Mouse (Mus musculus) spleen, adult 18-20 months (tissue): ENCODE data around the gene Olfr102.
A peak's percentile ranks its signal among the peaks of the same experiment; 100 is the strongest.

Experiments used
- DNase-seq, 2 experiments: peaks; one replicate each; pipeline ENCODE4 v3.0.0; 2022; ENCODE audit warnings: mixed read lengths in 2 of 2

Gene Olfr102

DNA sequence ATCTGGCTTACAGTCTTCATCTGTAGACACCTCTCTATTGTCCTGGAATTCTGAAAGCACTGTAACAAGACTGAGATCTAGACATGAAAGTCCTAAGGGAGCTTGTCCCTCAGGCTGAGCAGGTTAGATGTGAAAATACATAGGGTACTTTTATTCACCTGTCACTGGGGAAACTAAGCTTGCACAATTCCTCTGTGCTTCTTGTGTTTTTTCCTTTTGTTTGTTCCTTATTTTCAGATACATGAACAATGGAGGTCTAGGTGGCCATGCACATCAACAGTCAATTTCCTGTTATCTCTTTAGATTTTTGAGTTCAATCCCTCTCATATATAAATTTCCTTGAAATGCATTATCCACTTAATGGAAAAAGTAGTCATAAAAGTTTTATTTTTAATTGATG, at the start of gene Olfr102:
Olfr102 (minus strand) TSS at position 101 of the 400 bp plus-strand sequence.
- no peak for DNase-seq

DNA sequence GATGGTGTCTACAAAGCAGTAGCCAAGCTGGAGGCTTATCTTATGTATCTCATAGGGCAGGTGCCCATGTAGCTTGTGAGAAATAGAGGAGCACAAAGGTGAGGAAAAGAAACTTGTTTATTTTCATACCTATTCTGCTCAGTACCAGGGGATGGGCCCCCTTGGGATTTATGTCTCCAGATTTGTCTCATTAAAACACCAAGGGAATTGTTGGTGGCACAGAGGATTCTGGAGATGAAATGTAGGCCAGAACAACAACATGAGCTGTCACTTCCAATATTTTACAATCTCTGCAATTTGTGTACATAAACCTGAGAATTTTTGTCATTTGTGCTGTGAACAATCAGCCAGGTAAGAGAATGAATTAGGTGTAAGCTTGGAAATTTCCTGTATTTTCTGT, 42.4 kb upstream of the Olfr102 start, which contains the start of gene Olfr104-ps:
Olfr104-ps (plus strand) TSS at position 301 of the 400 bp plus-strand sequence.
- no peak for DNase-seq

DNA sequence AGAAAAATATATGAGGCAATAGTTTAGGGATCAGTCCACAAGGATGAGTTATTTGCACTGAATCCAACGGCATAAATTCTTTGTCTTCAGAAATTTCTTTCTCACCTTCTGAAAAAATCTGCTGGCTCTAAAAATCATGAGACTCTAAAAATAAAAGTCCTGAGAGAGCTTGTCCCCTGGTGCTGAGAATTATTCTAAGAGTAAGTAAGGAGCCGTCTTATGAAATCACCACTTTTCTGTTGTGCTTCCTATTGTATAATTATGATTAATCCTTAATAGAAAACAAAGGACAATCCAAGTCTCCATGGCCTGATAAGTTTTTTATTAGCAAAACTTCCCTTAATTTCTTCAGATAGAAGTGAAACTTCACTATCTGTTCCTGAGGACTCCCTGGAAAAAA, 22.7 kb upstream of the Olfr102 start, which contains the start of gene Olfr103:
Olfr103 (minus strand) TSS at position 101 of the 400 bp plus-strand sequence.
- DNase-seq = no peak

DNA sequence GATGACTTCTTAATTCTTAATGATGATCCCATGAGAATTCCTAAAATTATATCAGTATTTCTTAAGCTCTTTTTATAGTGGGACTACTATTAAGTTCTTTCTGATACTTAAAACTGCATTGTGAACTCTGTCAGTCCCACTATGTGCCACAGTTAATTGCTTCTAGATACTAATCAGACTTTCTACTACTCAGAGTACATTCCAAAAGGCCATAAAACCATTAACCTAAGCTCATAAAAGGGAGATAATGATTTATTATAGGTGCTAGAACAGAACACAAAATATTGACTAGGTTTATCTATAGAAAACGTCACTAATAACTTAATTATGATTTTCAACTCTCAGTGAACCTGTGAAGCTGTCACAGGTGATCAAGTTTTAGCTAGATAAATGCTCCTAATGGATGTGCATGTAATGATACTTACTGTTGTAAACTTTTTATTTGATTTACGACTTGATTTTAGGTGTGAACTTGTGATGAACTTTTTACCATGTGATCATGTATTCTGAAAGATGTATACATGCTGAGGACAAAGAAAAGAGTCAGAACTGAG, 6.6 kb downstream of the Olfr102 start:
- DNase-seq = no peak

DNA sequence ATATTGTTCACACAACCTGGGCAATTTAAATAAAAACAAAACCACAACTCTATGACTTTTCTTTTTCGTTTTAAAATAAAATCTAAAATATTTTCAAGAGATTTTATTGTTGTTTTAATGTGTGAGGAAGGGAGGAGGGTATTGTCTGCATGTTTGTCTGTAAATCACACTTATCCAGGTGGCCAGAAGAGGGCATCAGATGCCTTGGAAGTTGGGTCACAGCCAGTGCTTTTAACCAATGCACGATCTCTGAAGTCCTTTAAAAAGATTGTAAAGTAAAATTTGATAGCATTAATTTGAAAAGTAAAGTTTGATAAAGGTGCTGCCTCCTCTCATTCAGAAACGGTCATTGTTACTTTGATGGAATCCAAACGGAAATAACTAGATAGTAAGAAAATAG, 8.4 kb downstream of the Olfr102 start:
- no peak for DNase-seq

DNA sequence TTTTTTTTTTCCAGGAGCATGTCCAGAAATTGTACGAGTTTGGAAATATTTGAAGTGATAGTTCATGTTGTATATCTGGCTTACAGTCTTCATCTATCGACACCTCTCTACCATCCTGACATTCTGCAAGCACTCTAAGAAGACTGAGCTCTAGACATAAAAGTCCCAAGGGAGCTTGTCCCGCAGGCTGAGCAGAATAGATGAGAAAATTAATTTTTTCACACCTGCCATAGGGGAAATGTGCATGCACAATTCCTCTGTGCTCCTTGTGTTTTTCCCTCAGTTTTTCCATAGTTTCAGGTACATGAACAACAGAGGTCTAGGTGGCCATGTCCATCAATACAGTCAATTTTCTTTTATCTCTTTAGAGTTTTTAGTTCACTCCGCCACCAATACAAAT, 12.6 kb downstream of the Olfr102 start, which contains the start of gene Olfr101:
Olfr101 (minus strand) TSS at position 101 of the 400 bp plus-strand sequence.
- DNase-seq = no peak

DNA sequence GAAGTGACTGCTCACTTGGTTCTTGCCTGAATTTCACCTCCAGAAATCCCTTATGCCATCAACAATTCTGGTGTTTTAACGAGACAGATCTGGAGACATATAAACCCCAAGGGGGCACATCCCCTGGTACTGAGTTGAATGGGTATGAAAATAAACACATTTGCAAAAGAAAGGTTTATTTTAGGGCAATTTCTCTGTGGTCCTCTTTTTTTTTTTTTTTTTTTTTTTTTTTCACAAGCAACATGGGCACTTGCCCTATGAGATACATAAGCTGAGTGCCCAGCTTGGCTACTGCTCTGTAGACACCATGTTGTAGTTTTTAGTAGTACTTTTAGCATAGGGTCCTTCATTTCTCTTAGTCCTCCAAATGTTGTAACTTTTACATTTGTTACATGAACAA, 33.5 kb downstream of the Olfr102 start, which contains the start of gene Olfr99:
Olfr99 (minus strand) TSS at position 101 of the 400 bp plus-strand sequence.
- no peak for DNase-seq

DNA sequence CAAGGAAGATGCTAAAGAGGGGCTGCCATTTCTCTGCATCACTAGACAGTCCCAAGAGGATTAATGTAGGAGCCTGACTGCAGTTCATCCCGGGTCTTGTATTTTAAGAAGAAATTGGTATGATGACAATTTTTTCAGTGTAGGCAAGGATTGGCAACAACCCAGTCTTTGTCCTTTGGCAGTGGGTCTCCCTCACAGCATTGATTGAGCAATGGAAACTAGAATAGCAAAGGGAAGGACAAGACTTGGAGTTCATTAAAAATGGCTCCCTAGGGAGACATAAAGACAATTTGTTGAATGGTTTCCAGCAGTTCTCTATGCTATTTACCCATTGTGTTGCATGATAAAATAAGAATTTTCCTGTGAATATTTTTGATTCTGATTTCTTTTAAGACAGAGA, 36.5 kb downstream of the Olfr102 start:
- DNase-seq = no peak

DNA sequence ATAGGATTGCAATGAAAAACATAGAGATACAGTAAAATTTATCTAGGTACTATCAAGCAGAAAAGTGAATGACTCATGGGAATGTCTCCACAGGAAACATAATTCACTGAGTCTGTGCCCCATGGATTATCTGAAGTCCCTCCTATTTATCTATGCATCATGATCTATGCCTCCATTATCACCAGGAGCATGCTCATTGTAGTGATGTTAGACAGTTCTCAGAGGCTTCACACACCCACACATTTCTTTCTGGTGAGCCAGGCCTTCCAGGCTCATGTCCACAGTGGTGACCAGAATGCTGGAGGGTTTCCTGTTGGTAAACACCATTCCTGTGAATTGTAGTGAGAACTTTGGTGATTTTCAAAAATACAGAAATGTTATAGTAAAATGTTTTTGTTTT, 40.3 kb downstream of the Olfr102 start:
- no peak for DNase-seq

DNA sequence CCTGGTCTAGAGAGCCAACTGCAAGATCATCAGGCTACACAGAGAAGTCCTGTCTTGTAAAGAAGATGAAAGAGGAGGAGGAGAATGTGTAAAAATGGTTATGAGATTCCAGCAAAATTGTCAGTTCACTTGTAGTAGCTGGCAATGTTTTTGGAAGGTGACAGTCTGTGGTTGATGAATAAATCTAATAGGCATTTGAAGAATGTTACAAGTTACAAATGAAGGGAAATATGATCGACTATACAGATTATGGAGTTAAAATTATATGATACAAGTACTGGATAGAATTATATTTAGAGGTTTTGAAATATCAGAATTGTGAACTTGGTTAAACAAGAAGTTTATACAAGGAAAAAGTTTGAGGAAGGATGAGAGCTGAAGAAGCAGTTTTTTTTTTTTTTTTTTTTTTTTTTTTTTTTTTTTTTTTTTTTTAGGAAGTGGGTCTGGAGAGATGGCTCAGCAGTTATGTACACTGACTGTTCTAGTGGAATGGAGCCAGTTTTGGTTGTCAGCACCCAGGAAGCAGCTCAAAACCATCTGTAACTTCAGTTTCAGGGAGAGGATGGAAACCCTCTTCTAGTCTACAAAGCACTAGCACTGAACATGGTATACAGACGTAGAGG, 41.1 kb downstream of the Olfr102 start:
- no peak for DNase-seq

DNA sequence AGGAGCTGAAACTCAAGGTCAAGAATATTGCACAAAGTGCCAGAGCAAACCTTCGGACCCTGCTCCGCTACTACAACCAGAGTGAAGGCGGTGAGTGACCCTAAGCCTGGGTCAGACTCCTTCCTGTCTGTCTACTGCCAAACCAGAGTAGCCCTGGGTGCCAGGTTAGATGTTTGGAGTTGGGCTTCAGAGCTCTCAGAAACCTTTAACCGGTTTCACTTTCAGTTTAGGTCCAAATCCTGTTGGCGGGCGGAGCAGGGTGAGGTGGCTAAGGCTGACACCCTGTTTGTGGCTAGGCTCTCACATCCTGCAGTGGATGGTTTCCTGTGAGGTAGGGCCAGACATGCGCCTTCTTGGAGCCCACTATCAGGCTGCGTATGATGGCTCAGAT, 46.2 kb downstream of the Olfr102 start:
- DNase-seq = peak; percentile 62 to 66

DNA sequence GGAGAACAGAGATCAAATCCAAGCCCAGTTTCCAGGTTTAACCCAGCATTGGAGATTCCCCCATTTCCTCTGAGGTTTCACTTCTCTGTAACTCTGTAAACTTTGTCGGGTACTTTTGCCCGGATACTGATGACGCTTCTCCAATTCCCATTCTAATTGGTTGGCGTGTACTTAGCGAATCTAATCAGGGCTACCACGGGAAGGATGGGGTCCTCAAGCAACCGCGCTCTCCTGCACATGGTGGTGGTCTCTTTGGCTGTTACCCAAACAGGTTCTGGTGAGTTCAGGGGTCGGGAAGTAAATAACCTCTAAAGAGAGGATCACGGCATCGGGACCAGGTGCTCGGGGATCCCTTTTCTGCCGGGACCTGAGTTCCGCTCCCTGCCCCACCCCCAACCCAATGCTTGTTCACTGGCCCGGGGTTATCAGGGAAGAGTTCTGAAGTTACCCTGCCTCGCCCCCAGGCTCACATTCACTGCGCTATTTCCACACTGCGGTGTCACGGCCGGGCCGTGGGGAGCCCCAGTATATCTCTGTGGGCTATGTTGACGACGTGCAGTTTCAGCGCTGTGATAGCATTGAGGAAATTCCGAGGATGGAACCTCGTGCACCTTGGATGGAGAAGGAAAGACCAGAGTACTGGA, 46.7 kb downstream of the Olfr102 start, which contains the start of gene H2-M3:
H2-M3 (plus strand) TSS at position 163 of the 644 bp plus-strand sequence.
- peak; percentile 77 to 95 for DNase-seq

DNA sequence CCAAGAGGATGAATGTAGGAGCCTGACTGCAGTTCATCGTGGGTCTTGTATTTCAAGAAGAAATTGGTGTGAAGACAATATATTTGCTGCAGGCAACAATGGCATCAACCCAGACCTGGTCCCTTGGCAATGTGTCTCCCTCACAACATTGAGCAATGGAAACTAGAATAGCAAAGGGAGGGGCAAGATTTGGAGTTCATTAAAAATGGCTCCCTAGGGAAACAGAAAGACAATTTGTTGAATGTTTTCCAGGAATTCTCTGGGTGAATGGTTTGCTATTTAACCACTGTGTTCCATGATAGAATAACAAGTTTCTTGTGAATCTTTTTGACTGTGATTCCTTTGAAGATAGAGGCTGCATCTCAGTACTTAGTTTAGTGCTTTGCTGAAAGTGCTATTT, 53.2 kb downstream of the Olfr102 start, which contains the start of gene Olfr98:
Olfr98 (minus strand) TSS at position 124 of the 400 bp plus-strand sequence.
- DNase-seq = no peak
